Mouse (Mus musculus) heart, postnatal 4 days (tissue): ENCODE measurements at regions not wholly inside any gene's neighbourhood (a gene's known extent, or its start where the extent isn't known, plus 50 kb on each side); places are given as distances from the start of the nearest gene placed in this dataset.

Source experiments
- DNase-seq: peaks from one replicate; pipeline ENCODE4 v3.0.0; 2021

DNA sequence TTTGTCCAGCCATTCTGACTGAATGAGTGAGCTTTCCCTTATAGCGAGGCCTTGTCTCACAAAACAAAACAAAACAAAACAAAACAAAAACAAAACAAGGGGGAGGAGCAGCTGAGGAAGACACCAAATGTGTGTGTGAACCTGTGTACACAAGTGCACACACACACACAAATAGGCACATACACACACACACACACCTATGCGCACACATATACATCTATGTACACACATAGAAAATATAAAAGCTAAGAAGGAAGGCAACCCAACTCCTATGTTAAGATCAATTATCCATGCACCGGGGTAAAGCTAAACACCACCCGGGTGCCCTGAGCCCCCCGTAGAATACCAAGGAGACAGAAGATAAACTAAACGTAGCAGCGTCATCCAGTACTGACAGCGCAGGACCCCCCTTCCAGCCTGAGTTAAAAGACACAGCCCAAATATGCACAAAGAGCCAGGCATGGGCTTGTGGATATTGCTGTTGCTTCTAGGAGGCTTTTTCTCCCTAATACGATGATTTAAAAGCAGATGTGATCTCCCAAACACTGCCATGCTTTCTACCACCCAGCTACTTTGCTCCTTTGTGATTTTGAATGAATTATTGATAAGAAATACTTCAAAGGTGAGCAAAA is 108.4 kb upstream of the Ptbp2 start:
- no peak for DNase-seq

GRCm38 (mm10) chr3:119890911-119891310 is 106.6 kb upstream of the Ptbp2 start:
- DNase-seq: no peak

GRCm38 (mm10) chr3:119888487-119888886 is 104.2 kb upstream of the Ptbp2 start:
- DNase-seq: no peak

GRCm38 (mm10) chr3:119876395-119876794 is 92.1 kb upstream of the Ptbp2 start:
- no peak for DNase-seq

- DNase-seq: no peak
These were observed 90.8 kb upstream of the Ptbp2 start for GRCm38 (mm10) chr3:119875061-119875460.

GRCm38 (mm10) chr3:119862194-119862957 is 78.1 kb upstream of the Ptbp2 start:
- DNase-seq: no peak
